7 mouse cellular contexts compared by ENCODE assay signal in the genomic region with DNA sequence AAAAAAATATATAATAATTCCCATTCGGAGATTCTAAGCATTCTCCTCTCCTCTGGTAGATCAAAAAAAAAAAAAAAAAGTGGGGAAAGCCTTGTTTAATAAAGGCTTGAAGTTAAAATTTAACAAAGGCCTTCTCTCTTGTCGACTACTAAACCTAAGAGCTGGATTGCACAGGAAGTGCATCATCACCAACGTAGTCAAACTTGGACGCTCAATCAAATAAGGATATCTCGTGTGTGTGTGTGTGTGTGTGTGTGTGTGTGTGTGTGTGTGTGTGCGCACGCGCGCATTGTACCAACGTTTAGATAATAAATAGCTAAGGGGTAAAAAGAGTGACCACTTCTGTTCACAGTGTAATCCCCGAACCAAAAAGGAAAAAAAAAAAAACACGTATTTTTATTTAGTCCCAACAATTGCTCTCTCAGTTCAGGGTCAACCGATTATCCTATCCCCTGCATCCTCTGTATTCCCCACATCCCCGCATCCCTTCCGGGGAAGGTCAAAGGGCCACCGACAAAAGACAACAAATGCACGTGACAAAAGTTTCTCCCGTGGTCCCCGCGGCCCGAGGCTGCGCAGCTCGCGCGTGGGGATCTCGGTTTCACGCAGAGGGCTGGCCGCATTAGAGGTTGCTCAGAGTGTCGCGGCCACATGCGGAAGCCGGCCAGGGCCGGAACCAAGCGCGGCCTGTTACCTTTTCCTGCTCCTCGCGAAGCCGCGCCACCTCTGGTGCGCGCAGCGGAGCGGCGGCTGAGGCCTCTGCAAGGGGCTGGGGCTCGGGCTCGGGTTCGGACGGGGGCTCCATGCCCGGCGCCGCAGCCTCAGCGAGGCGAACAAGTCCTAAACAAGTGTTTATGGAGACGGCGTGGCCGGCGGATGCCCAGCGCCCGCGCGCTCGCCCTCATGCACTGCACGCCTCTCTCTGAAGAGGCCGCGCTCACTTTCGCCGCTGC. TPM values are rescaled to one million over a fixed set of nuclear protein-coding genes. Genes with fewer than 3 reads are reported as not detected.
DNase-seq lines count a peak whose midpoint lies in the region; ATAC-seq lines count a peak whose summit lies in the region.

No protein-coding gene starts in this region.

- ATAC-seq in embryonic facial prominence, embryonic 11.5 days (replicated peaks; ENCODE audit: insufficient number of reproducible peaks, low FRiP score, low TSS enrichment, low read depth) = peak; percentile 77
- peak; percentile 81 for ATAC-seq in midbrain, embryonic 12.5 days (ENCODE audit: low FRiP score, low read depth)

- WGBS in embryonic facial prominence, embryonic 11.5 days = under 1% methylated on average over 58 of the region's 67 CpGs
- WGBS in limb, embryonic 10.5 days = under 1% methylated on average over 67 of the region's 67 CpGs
- under 1% methylated on average over 67 of the region's 67 CpGs for WGBS in midbrain, embryonic 12.5 days

- peak overlapping the region; percentile 69 for H3K4me2 ChIP-seq in embryonic facial prominence, embryonic 11.5 days (ENCODE audit: low read depth, low read length)
- H3K4me2 ChIP-seq in midbrain, embryonic 12.5 days (replicated peaks) = peak overlapping the region; percentile 65

- DNase-seq in adrenal gland, postnatal 14 days = peak; percentile 79
- peak; percentile 66 for DNase-seq in embryonic facial prominence, embryonic 11.5 days (ENCODE audit: low spot score)
- DNase-seq in heart, adult 11 months = peak; percentile 97
- DNase-seq in kidney, adult 18-20 months = peak; percentile 82
- peak; percentile 80 for DNase-seq in limb, embryonic 10.5 days (ENCODE audit: low spot score)
- peak; percentile 74 for DNase-seq in skeletal muscle tissue, adult 2 months (ENCODE audit: low read depth, low spot score)

- peak overlapping the region; percentile 93 for H3K4me3 ChIP-seq in embryonic facial prominence, embryonic 11.5 days (ENCODE audit: low read depth, low read length)
- peak overlapping the region; percentile 86 for H3K4me3 ChIP-seq in limb, embryonic 10.5 days
- peak overlapping the region; percentile 81 for H3K4me3 ChIP-seq in midbrain, embryonic 12.5 days

- no peaks in the 10 kb centered on the region for H3K4me1 ChIP-seq in embryonic facial prominence, embryonic 11.5 days (ENCODE audit: control insufficient read depth, insufficient read depth, low read length)
- 0 out of 2 replicates have a peak, but pooled peaks cover 2% of the 10 kb centered on the region for H3K4me1 ChIP-seq in limb, embryonic 10.5 days
- no peaks in the 10 kb centered on the region for H3K4me1 ChIP-seq in midbrain, embryonic 12.5 days

- no peaks in the 10 kb centered on the region for H3K27me3 ChIP-seq in embryonic facial prominence, embryonic 11.5 days (ENCODE audit: control insufficient read depth, insufficient read depth, low read length)
- H3K27me3 ChIP-seq in limb, embryonic 10.5 days (ENCODE audit: low read depth, poor library complexity, severe bottlenecking) = no peaks in the 10 kb centered on the region
- no peaks in the 10 kb centered on the region for H3K27me3 ChIP-seq in midbrain, embryonic 12.5 days

- peak overlapping the region; percentile 92 for H3K9ac ChIP-seq in embryonic facial prominence, embryonic 11.5 days (replicated peaks; ENCODE audit: low read length)
- peak overlapping the region; percentile 77 for H3K9ac ChIP-seq in midbrain, embryonic 12.5 days (replicated peaks)

- H3K36me3 ChIP-seq in embryonic facial prominence, embryonic 11.5 days (replicated peaks; ENCODE audit: control insufficient read depth, insufficient read depth, low read depth, low read length) = no peaks in the 10 kb centered on the region
- no peaks in the 10 kb centered on the region for H3K36me3 ChIP-seq in limb, embryonic 10.5 days
- H3K36me3 ChIP-seq in midbrain, embryonic 12.5 days = no peaks in the 10 kb centered on the region

- no peaks in the 10 kb centered on the region for H3K9me3 ChIP-seq in embryonic facial prominence, embryonic 11.5 days (replicated peaks; ENCODE audit: control insufficient read depth, low read length)
- no peaks in the 10 kb centered on the region for H3K9me3 ChIP-seq in limb, embryonic 10.5 days (replicated peaks)
- no peaks in the 10 kb centered on the region for H3K9me3 ChIP-seq in midbrain, embryonic 12.5 days

- peak overlapping the region; percentile 85 for H3K27ac ChIP-seq in embryonic facial prominence, embryonic 11.5 days (replicated peaks; ENCODE audit: low read depth, low read length)
- peak overlapping the region; percentile 96 for H3K27ac ChIP-seq in limb, embryonic 10.5 days
- peak overlapping the region; percentile 91 for H3K27ac ChIP-seq in midbrain, embryonic 12.5 days (replicated peaks)

RNA-seq across cellular contexts. Expression of a gene that starts 4.7 kb away (rescaled TPM):
- 50.8 and 62.0 TPM in 2 replicates for total RNA-seq in adrenal gland, postnatal 14 days (2021)
- 50.5 and 56.9 TPM in 2 replicates for polyA plus RNA-seq in embryonic facial prominence, embryonic 11.5 days (2014; fragmentation: Nextera tagmentation; extraction: Ambion mirVana)
- polyA plus RNA-seq in limb, embryonic 10.5 days (2016; fragmentation: Nextera tagmentation; extraction: Ambion mirVana) = 39.1 and 41.7 TPM in 2 replicates
- polyA plus RNA-seq in midbrain, embryonic 12.5 days (2016; fragmentation: Nextera tagmentation; extraction: Ambion mirVana) = 44.4 and 46.6 TPM in 2 replicates

Comparison
In these comparisons a context has a peak if more than half of its experiments do, and no peak if none do; other contexts are left out.
1. Peak in every context shown above with its lines: DNase-seq, ATAC-seq, H3K4me3 ChIP-seq and H3K27ac ChIP-seq.